Mouse (Mus musculus) MEL (cell line): ENCODE measurements at regions not wholly inside any gene's neighbourhood (a gene's known extent, or its start where the extent isn't known, plus 50 kb on each side); places are given as distances from the start of the nearest gene placed in this dataset.
A peak's percentile ranks its signal among the peaks of the same experiment; 100 is the strongest.

ENCODE experiments used
- DNase-seq: peaks from one replicate; pipeline ENCODE4 v3.0.0; 2011; ENCODE audit warnings: low read depth, low spot score
- H3K27ac ChIP-seq: 2 replicates; pipeline ENCODE4 v1.5.1; 2012; ENCODE audit warnings: low read depth, mild to moderate bottlenecking, control low read depth, low read length, moderate library complexity; ENCODE audit not compliant: control insufficient read depth
- H3K27me3 ChIP-seq, 2 experiments: fragments of 150-350 bp in 1 of 2; sonication (generic) in 1 of 2; 2 replicates each; pipeline ENCODE4 v1.6.1; 2012; ENCODE audit warnings: low read length in 2 of 2, mild to moderate bottlenecking in 2 of 2, improper control_type of control experiment in 1 of 2, moderate library complexity in 1 of 2; ENCODE audit not compliant: insufficient read depth in 2 of 2, control insufficient read depth in 1 of 2
- H3K36me3 ChIP-seq, 2 experiments: 2 replicates each; pipeline ENCODE4 v1.6.1; 2012 to 2014; ENCODE audit warnings: low read length in 2 of 2, improper control_type of control experiment in 1 of 2, inconsistent platforms in 1 of 2, mild to moderate bottlenecking in 1 of 2; ENCODE audit not compliant: insufficient read depth in 2 of 2, control insufficient read depth in 1 of 2
- H3K4me1 ChIP-seq, 2 experiments: fragments of 150-350 bp in 1 of 2; sonication (generic) in 1 of 2; 2 replicates each; pipeline ENCODE4 v1.6.1; 2012; ENCODE audit warnings: low read length in 2 of 2, improper control_type of control experiment in 1 of 2, mild to moderate bottlenecking in 1 of 2; ENCODE audit not compliant: insufficient read depth in 2 of 2, control insufficient read depth in 1 of 2
- H3K4me3 ChIP-seq, 2 experiments: fragments of 150-350 bp in 1 of 2; sonication (generic) in 1 of 2; 2 replicates each; pipeline ENCODE4 v1.5.1; 2012; ENCODE audit warnings: low read depth in 2 of 2, low read length in 2 of 2, mild to moderate bottlenecking in 2 of 2, moderate library complexity in 2 of 2, control low read depth in 1 of 2, improper control_type of control experiment in 1 of 2; ENCODE audit not compliant: control insufficient read depth in 1 of 2, insufficient read depth in 1 of 2
- H3K79me2 ChIP-seq: 2 replicates; pipeline ENCODE4 v1.6.1; 2012; ENCODE audit warnings: mild to moderate bottlenecking, low read length, moderate library complexity; ENCODE audit not compliant: control insufficient read depth, poor library complexity, insufficient read depth
- H3K9ac ChIP-seq: 2 replicates; pipeline ENCODE4 v1.6.1; 2012; ENCODE audit warnings: low read depth, mild to moderate bottlenecking, control low read depth, low read length, moderate library complexity; ENCODE audit not compliant: control insufficient read depth, poor library complexity, severe bottlenecking
- H3K9me3 ChIP-seq: fragments of 150-350 bp; sonication (generic); replicated peaks from 2 replicates; pipeline ENCODE4 v1.6.1; 2012; ENCODE audit warnings: mild to moderate bottlenecking, low read length, improper control_type of control experiment, moderate library complexity; ENCODE audit not compliant: insufficient read depth
- CHD1 ChIP-seq: IDR thresholded peaks from 2 replicates; pipeline ENCODE4 v1.6.1; 2012; ENCODE audit warnings: low read depth, mild to moderate bottlenecking, inconsistent platforms, low read length, improper control_type of control experiment
- CHD2 ChIP-seq: IDR thresholded peaks from 2 replicates; pipeline ENCODE4 v1.6.1; 2011; ENCODE audit warnings: low read length, improper control_type of control experiment
- E2F4 ChIP-seq: IDR thresholded peaks from 2 replicates; pipeline ENCODE4 v1.6.1; 2011; ENCODE audit warnings: low read depth, low read length, improper control_type of control experiment, borderline replicate concordance
- ELF1 ChIP-seq: IDR thresholded peaks from 2 replicates; pipeline ENCODE4 v1.6.1; 2014; ENCODE audit warnings: low read depth, mild to moderate bottlenecking, inconsistent platforms, low read length, improper control_type of control experiment, moderate library complexity
- ETS1 ChIP-seq: IDR thresholded peaks from 2 replicates; pipeline ENCODE4 v1.6.1; 2012; ENCODE audit warnings: low read depth, mild to moderate bottlenecking, inconsistent platforms, low read length, improper control_type of control experiment, moderate library complexity
- GATA1 ChIP-seq: IDR thresholded peaks from 2 replicates; pipeline ENCODE4 v1.6.1; 2011; ENCODE audit warnings: low read depth, low read length, improper control_type of control experiment
- HCFC1 ChIP-seq: IDR thresholded peaks from 2 replicates; pipeline ENCODE4 v1.6.1; 2012; ENCODE audit warnings: low read depth, mild to moderate bottlenecking, inconsistent platforms, low read length, improper control_type of control experiment, moderate library complexity
- JUND ChIP-seq: IDR thresholded peaks from 2 replicates; pipeline ENCODE4 v1.6.1; 2011; ENCODE audit warnings: low read depth, mild to moderate bottlenecking, improper control_type of control experiment, low read length
- KAT2A ChIP-seq: conservative IDR thresholded peaks from 2 replicates; pipeline ENCODE4 v1.6.1; 2012; ENCODE audit warnings: low read depth, low read length, improper control_type of control experiment, inconsistent platforms
- MAX ChIP-seq: IDR thresholded peaks from 2 replicates; pipeline ENCODE4 v1.6.1; 2011; ENCODE audit warnings: low read length, improper control_type of control experiment
- MEF2A ChIP-seq: IDR thresholded peaks from 2 replicates; pipeline ENCODE4 v1.6.1; 2014; ENCODE audit warnings: low read depth, mild to moderate bottlenecking, inconsistent platforms, low read length, improper control_type of control experiment; ENCODE audit not compliant: poor library complexity, insufficient replicate concordance, severe bottlenecking; ENCODE audit errors: extremely low read depth
- MXI1 ChIP-seq: IDR thresholded peaks from 2 replicates; pipeline ENCODE4 v1.6.1; 2011; ENCODE audit warnings: mild to moderate bottlenecking, low read depth, low read length, improper control_type of control experiment
- MYB ChIP-seq: IDR thresholded peaks from 2 replicates; pipeline ENCODE4 v1.6.1; 2011; ENCODE audit warnings: mild to moderate bottlenecking, low read depth, low read length, improper control_type of control experiment
- MYC ChIP-seq: IDR thresholded peaks from 2 replicates; pipeline ENCODE4 v1.6.1; 2011; ENCODE audit warnings: low read depth, mild to moderate bottlenecking, low read length, improper control_type of control experiment, moderate library complexity
- NELFE ChIP-seq: IDR thresholded peaks from 2 replicates; pipeline ENCODE4 v1.6.1; 2011; ENCODE audit warnings: low read depth, low read length, improper control_type of control experiment
- POLR2AphosphoS2 ChIP-seq: IDR thresholded peaks from 2 replicates; pipeline ENCODE4 v1.6.1; 2011; ENCODE audit warnings: low read length, improper control_type of control experiment
- RCOR1 ChIP-seq: IDR thresholded peaks from 2 replicates; pipeline ENCODE4 v1.6.1; 2012; ENCODE audit warnings: low read depth, mild to moderate bottlenecking, inconsistent platforms, low read length, improper control_type of control experiment
- SMC3 ChIP-seq: IDR thresholded peaks from 2 replicates; pipeline ENCODE4 v1.6.1; 2011; ENCODE audit warnings: low read depth, low read length, improper control_type of control experiment
- TBP ChIP-seq: IDR thresholded peaks from 2 replicates; pipeline ENCODE4 v1.8.0; 2011; ENCODE audit warnings: low read depth, low read length, improper control_type of control experiment
- USF1 ChIP-seq: IDR thresholded peaks from 2 replicates; pipeline ENCODE4 v1.6.1; 2014; ENCODE audit warnings: low read depth, mild to moderate bottlenecking, inconsistent platforms, low read length, improper control_type of control experiment, moderate library complexity
- USF2 ChIP-seq, 2 experiments: IDR thresholded peaks; 2 replicates each; pipeline ENCODE4 v1.6.1; 2011 to 2012; ENCODE audit warnings: improper control_type of control experiment in 2 of 2, low read length in 2 of 2, borderline replicate concordance in 1 of 2, inconsistent platforms in 1 of 2, low read depth in 1 of 2, mild to moderate bottlenecking in 1 of 2; ENCODE audit not compliant: insufficient read depth in 1 of 2
- ZMIZ1 ChIP-seq: IDR thresholded peaks from 2 replicates; pipeline ENCODE4 v1.6.1; 2012; ENCODE audit warnings: low read depth, mild to moderate bottlenecking, inconsistent platforms, low read length, improper control_type of control experiment, moderate library complexity

DNA sequence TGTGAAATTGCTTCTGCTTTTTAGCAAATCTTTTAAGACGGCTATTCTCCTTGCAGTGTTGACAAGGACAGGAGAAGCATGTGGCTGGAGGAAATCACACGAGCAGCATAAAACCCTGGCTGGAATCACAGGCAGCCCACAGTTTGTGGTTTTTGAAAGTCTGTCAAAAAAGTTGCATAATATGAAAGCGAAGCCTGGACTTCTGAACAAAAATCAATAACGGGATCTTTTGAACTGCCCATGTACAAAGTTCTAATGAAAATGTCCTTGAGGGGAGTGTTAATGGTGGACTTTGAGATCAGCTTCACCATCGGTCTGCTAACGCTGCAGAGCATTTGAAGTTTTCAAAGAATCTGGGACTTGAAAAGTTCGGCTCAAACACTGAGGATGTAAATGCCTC is 1445.5 kb upstream of the Tenm2 start:
- no peaks in the 10 kb centered on the region for H3K4me1 ChIP-seq
- H3K27ac ChIP-seq, result no peak overlapping the region
- no peak for TF ChIP-seq MAX
- no peak for TF ChIP-seq POLR2AphosphoS2
- no peak for TF ChIP-seq E2F4
- no peak for TF ChIP-seq TBP
- no peak for TF ChIP-seq RCOR1
- TF ChIP-seq MEF2A, result no peak
- no peak for TF ChIP-seq HCFC1
- TF ChIP-seq CHD1, result no peak
- TF ChIP-seq, all 39 proteins: peak for 0
- Histone ChIP-seq H3K9me3 (no peaks in the 10 kb centered on the region), H3K9ac (no peak overlapping the region), H3K27me3 (no peaks in the 10 kb centered on the region), H3K4me3 (no peak overlapping the region), H3K36me3 (no peaks in the 10 kb centered on the region), H3K79me2 (no peaks in the 10 kb centered on the region)
- DNase-seq, result no peak

DNA sequence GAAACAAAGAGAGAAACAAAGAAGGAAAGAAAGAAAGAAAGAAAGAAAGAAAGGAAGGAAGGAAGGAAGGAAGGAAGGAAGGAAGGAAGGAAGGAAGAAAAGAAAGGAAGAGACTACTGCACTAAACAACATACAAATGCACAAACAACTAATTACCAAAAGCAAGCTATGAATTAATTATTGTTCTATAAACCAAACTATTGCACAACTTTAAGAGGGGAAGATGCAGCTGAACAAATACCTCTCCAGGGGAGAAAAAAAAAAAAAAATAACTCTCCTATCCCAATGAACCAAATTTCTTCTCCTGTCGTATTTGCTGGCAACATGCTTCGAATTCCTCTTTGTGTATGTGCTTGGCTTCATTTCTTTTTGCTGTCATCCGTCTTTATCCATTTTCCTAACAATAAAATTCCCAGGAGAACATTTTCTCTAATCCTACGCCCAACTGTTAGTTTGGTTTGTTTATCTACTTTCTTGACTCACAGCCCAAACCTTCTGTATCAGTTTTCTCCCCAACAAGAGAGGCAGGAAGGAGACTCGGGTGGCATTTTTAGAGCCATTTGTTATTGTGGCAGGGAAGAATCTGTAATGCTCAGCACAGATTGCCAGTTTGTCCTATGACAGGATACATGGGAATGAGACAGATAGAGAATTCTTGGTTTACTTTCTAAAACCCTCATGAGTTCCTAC is 1437.7 kb upstream of the Tenm2 start:
- Histone ChIP-seq H3K9ac (no peak overlapping the region), H3K9me3 (no peaks in the 10 kb centered on the region), H3K36me3 (no peaks in the 10 kb centered on the region)
- no peak for TF ChIP-seq ELF1
- no peak for TF ChIP-seq TBP
- TF ChIP-seq MYC, result no peak
- no peak for TF ChIP-seq MEF2A
- TF ChIP-seq MXI1, result no peak
- no peak for TF ChIP-seq GATA1
- TF ChIP-seq SMC3, result no peak
- TF ChIP-seq POLR2AphosphoS2, result no peak
- TF ChIP-seq E2F4, result no peak
- TF ChIP-seq USF2 (IDR thresholded peaks at IDR 0.05; ENCODE audit: borderline replicate concordance in 1 of 2, insufficient read depth in 1 of 2, low read depth in 1 of 2, low read length in 2 of 2), result no peak
- TF ChIP-seq ZMIZ1, result no peak
- TF ChIP-seq JUND, result no peak
- TF ChIP-seq MAX, result no peak
- no peak for TF ChIP-seq RCOR1
- TF ChIP-seq USF1, result no peak
- TF ChIP-seq NELFE, result no peak
- no peak for TF ChIP-seq ETS1
- no peak for TF ChIP-seq CHD2
- TF ChIP-seq KAT2A, result no peak
- no peak for TF ChIP-seq MYB
- TF ChIP-seq, all 39 proteins: peak for 0
- no peaks in the 10 kb centered on the region for H3K4me1 ChIP-seq
- no peaks in the 10 kb centered on the region for H3K79me2 ChIP-seq
- DNase-seq, result no peak
- no peaks in the 10 kb centered on the region for H3K27me3 ChIP-seq
- H3K4me3 ChIP-seq, result peak overlapping the region; percentile 32 to 35; a peak in 3 of 4 replicates
- H3K27ac ChIP-seq, result no peak overlapping the region
